Mouse (Mus musculus) hindbrain, postnatal 0 days (tissue): Measurements from ENCODE around the gene Lrrc23. TPM values are rescaled to one million over a fixed set of nuclear protein-coding genes. Genes with fewer than 3 reads are reported as not detected.
"Not testable (repeated sequence)": the region's sequence is repeated elsewhere in the genome, so short reads cannot be mapped to it uniquely, and the experiment has no call there.

Experiments
- ATAC-seq: fragments of 200-750 bp; cut with Nextera tagmentation; 2 replicates; pipeline ENCODE4 v1.8.0; 2017; ENCODE audit warnings: mild to moderate bottlenecking, moderate TSS enrichment, moderate library complexity
- DNase-seq: peaks from one replicate; pipeline ENCODE4 v3.0.0-alpha.2; 2015; ENCODE audit warnings: low spot score
- H3K27ac ChIP-seq: fragments of 300-500 bp; sonication (generic); 2 replicates; pipeline ENCODE4 v1.5.1; 2014; ENCODE audit warnings: mild to moderate bottlenecking
- H3K27me3 ChIP-seq: fragments of 300-500 bp; sonication (generic); 2 replicates; pipeline ENCODE4 v1.6.1; 2014; ENCODE audit warnings: low read length, mixed read lengths; ENCODE audit not compliant: insufficient read depth
- H3K36me3 ChIP-seq: fragments of 300-500 bp; sonication (generic); 2 replicates; pipeline ENCODE4 v1.6.1; 2014; ENCODE audit warnings: low read length, mixed read lengths; ENCODE audit not compliant: insufficient read depth
- H3K4me1 ChIP-seq: fragments of 300-500 bp; sonication (generic); 2 replicates; pipeline ENCODE4 v1.6.1; 2014; ENCODE audit warnings: antibody characterized with exemption, low read length, mixed read lengths; ENCODE audit not compliant: insufficient read depth
- H3K4me2 ChIP-seq: fragments of 300-500 bp; sonication (generic); 2 replicates; pipeline ENCODE4 v1.6.1; 2014; ENCODE audit warnings: low read depth, mild to moderate bottlenecking, low read length, moderate library complexity, mixed read lengths
- H3K4me3 ChIP-seq: fragments of 300-500 bp; sonication (generic); 2 replicates; pipeline ENCODE4 v1.5.1; 2014; ENCODE audit warnings: low read length
- H3K9ac ChIP-seq: fragments of 300-500 bp; sonication (generic); replicated peaks from 2 replicates; pipeline ENCODE4 v1.6.1; 2014; ENCODE audit warnings: mild to moderate bottlenecking, low read length, moderate library complexity, mixed read lengths
- H3K9me3 ChIP-seq: fragments of 300-500 bp; sonication (generic); 2 replicates; pipeline ENCODE4 v1.6.1; 2016; ENCODE audit warnings: low read length, mixed read lengths
- CTCF ChIP-seq: IDR thresholded peaks from 2 replicates; pipeline ENCODE4 v1.5.1; 2016; ENCODE audit warnings: antibody characterized with exemption, control low read depth, low read depth
- WGBS: fragments of 180-500 bp; shearing (Covaris S2); extraction: QIAGEN DNeasy Blood & Tissue Kit; methylation state at CpG from one replicate; pipeline ENCODE4 v1.1.7; 2014; 5-methylcytosine and 5-hydroxymethylcytosine counted together
- polyA plus RNA-seq: library from polyadenylated mRNA; unstranded; fragments of >200 nt; fragmentation: Nextera tagmentation; extraction: Ambion mirVana; gene quantifications from 2 replicates; pipeline ENCODE4 v1.2.1, GENCODE M21; 2015
- total RNA-seq: library from RNA; depleted of rRNA; stranded (reverse); fragments of >200 nt; gene quantifications from 2 replicates; pipeline ENCODE4 v1.2.3, GENCODE M21; 2014

Lrrc23 gene
- total and polyA plus RNA-seq, 2 experiments from 2014 or later = 5.4 to 6.7 TPM

GRCm38 (mm10) chr6:124811701-124812560 lies 32.4 kb upstream of the Lrrc23 start:
- Histone ChIP-seq H3K9ac (peak overlapping the region; percentile 76; the same call in 1 of the 2 replicates), H3K36me3 (peaks cover 6% of the 10 kb centered on the region; the same call in 1 of the 2 replicates), H3K9me3 (no peaks in the 10 kb centered on the region), H3K4me3 (no peak overlapping the region; the same call in 1 of the 2 replicates), H3K4me1 (peaks cover 21% of the 10 kb centered on the region), H3K27ac (no peak overlapping the region), H3K4me2 (peak overlapping the region; percentile 89), H3K27me3 (no peaks in the 10 kb centered on the region)
- ATAC-seq = no peak
- no peak for DNase-seq
- TF ChIP-seq CTCF = no peak
- WGBS = 78% methylated on average over 24 of the region's 24 CpGs

DNA sequence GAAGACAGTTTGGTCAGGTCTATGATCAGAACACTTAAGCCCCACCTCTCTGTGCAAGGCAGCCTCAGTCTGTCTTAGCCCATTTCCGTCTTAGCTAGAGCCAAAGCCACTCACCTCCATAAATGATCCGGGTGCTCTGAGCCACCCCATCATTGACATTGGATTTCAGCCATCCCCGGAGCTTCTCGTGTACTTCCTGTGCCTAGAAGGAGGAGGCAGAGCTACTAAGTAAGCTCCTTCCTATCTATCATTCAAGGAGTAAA lies 31.8 kb upstream of the Lrrc23 start:
- no peak for DNase-seq
- TF ChIP-seq CTCF = no peak
- no peak overlapping the region for H3K4me2 ChIP-seq
- H3K9me3 ChIP-seq = no peaks in the 10 kb centered on the region
- peaks cover 23% of the 10 kb centered on the region for H3K4me1 ChIP-seq
- no peak overlapping the region for H3K4me3 ChIP-seq
- H3K27me3 ChIP-seq = no peaks in the 10 kb centered on the region
- no peak overlapping the region for H3K27ac ChIP-seq
- no peak for ATAC-seq
- no peak overlapping the region for H3K9ac ChIP-seq
- H3K36me3 ChIP-seq = peaks cover under 1% of the 10 kb centered on the region; the same call in 1 of the 2 replicates
- WGBS = 72% methylated on average over 4 of the region's 4 CpGs

DNA sequence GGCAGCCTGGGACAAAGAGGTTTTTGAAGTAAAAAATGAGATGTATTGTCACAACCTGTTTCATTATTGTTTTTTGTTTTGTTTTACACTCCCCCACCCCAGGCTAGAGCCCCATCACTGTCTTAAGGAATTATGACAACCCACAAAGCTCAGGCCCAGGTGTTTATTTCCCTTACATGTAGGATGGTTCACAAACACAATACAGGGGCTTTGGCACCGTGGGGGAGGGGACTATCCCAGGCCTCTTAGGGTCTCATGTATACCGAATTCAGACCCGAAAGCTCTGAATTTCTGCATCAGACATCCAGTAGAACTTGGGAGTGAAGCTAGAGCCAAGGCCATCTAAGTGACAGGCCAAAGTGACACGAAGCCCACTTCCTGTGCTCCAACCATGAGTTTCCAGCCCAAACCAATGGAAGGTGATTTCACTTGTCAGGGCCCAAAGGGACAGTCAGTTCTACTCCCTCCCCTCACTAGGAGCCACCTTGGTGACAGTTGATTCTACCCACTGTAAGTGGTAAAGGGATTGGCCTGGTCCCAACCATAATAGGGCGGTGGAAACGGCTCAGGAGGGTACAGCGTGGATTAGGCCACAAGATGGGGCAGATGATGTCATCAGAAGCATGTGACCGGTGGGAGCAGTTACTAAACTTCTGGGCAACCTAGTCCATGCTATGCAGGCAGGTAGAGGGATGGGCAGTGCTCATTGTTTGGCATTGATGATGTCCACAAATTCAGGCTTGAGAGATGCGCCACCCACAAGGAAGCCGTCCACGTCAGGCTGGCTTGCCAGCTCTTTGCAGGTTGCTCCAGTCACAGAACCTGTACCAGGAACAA lies 31.3 kb upstream of the Lrrc23 start:
- H3K4me3 ChIP-seq, DNase-seq, H3K27me3 ChIP-seq, H3K9ac ChIP-seq, ATAC-seq, H3K36me3 ChIP-seq, H3K4me2 ChIP-seq, H3K27ac ChIP-seq, H3K9me3 ChIP-seq: not testable (repeated sequence)
- peaks cover 26% of the 10 kb centered on the region for H3K4me1 ChIP-seq
- WGBS = 79% methylated on average over 10 of the region's 11 CpGs

DNA sequence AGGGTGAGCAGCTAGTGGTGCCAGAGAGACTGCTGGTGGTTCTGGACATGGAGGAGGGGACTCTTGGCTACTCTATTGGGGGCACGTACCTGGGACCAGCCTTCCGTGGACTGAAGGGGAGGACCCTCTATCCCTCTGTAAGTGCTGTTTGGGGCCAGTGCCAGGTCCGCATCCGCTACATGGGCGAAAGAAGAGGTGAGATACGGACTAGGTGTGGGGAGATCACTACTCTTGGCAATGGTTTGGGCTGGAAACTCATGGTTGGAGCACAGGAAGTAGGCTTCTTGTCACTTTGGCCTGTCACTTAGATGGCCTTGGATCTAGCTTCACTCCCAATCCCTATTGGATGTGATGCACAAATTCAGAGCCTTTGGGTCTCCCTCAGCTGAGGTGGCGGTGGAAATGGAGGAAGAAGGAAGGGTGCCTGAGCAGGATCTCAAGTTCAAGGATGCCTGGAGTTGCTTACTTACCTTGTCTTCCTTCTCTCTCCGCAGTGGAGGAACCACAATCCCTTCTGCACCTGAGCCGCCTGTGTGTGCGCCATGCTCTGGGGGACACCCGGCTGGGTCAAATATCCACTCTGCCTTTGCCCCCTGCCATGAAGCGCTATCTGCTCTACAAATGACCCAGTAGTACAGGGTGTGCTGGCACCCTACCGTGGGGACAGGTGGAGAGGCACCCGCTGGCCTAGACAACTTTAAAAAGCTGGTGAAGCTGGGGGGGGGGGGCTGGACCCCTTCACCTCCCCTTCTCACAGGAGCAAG lies 30.4 kb upstream of the Lrrc23 start:
- Histone ChIP-seq H3K4me1 (peaks cover 26% of the 10 kb centered on the region), H3K27me3 (no peaks in the 10 kb centered on the region), H3K9ac (peak overlapping the region; percentile 54), H3K36me3 (no peaks in the 10 kb centered on the region), H3K4me3 (peak overlapping the region; percentile 51), H3K4me2 (peak overlapping the region; percentile 97), H3K27ac (peak overlapping the region; percentile 78; the same call in 1 of the 2 replicates), H3K9me3 (no peaks in the 10 kb centered on the region)
- TF ChIP-seq CTCF = no peak
- DNase-seq (no peak), ATAC-seq (no peak)
- 46% methylated on average over 14 of the region's 14 CpGs for WGBS

GRCm38 (mm10) chr6:124809052-124809774 lies 29.7 kb upstream of the Lrrc23 start:
- TF ChIP-seq CTCF = peak; percentile 86
- ATAC-seq (peak; percentile 11), DNase-seq (peak; percentile 87)
- H3K36me3 ChIP-seq = no peaks in the 10 kb centered on the region
- peaks cover 23% of the 10 kb centered on the region for H3K4me1 ChIP-seq
- 1% methylated on average over 35 of the region's 35 CpGs for WGBS
- H3K4me2 ChIP-seq = peak overlapping the region; percentile 97
- no peaks in the 10 kb centered on the region for H3K9me3 ChIP-seq
- peak overlapping the region; percentile 78 for H3K27ac ChIP-seq
- peak overlapping the region; percentile 54 for H3K9ac ChIP-seq
- H3K27me3 ChIP-seq = no peaks in the 10 kb centered on the region
- peak overlapping the region; percentile 51 for H3K4me3 ChIP-seq
